Comparison of ENCODE assay signal across 15 mouse cellular contexts in genomic region chr10:14511904-14512663, GRCm38 (mm10). TPM values are rescaled to one million over a fixed set of nuclear protein-coding genes. Genes with fewer than 3 reads are reported as not detected.
A peak's percentile ranks its signal among the peaks of the same experiment; 100 is the strongest.
DNase-seq lines count a peak whose midpoint lies in the region; ATAC-seq and TF ChIP-seq lines count a peak whose summit lies in the region.
"Had no signal": no experiment of that assay in that cellular context is flagged by ENCODE, and none has a peak within 500 bp of the region (broad histone marks: within the 10 kb centered on the region; RNA-seq: fewer than 3 reads in every experiment).

No protein-coding gene starts in this region.

- peak; percentile 2 to 3 for DNase-seq in adrenal gland, postnatal 36 days
- DNase-seq in adrenal gland, postnatal 14 days: no peak
- peak; percentile 26 for DNase-seq in lung, postnatal 36 days
- no peak for DNase-seq in ovary, postnatal 36 days (ENCODE audit: low spot score)
- no peak for DNase-seq in thymus, postnatal 10 days (ENCODE audit: low spot score in 2 of 2)
- DNase-seq: cerebellum, adult 2 months; gastrocnemius, adult 2 months; kidney, adult 2 months; thymus, postnatal 14 days had no signal

- peak; percentile 65; the same call in 1 of the 2 replicates for ATAC-seq in forebrain, embryonic 12.5 days (ENCODE audit: low FRiP score)
- ATAC-seq in intestine, embryonic 16.5 days: no peak

- H3K4me3 ChIP-seq in C2C12 (ENCODE audit: insufficient read depth, poor library complexity, severe bottlenecking): no peak overlapping the region
- no peak overlapping the region for H3K4me3 ChIP-seq in forebrain, embryonic 12.5 days (replicated peaks)
- no peak overlapping the region for H3K4me3 ChIP-seq in intestine, embryonic 16.5 days (ENCODE audit: low read length)
- H3K4me3 ChIP-seq: gastrocnemius, adult 2 months; limb, embryonic 10.5 days; neural tube, embryonic 13.5 days had no signal

- no peak overlapping the region for H3K9ac ChIP-seq in forebrain, embryonic 12.5 days
- no peak overlapping the region for H3K9ac ChIP-seq in intestine, embryonic 16.5 days (ENCODE audit: low read depth, low read length)
- H3K9ac ChIP-seq: neural tube, embryonic 13.5 days had no signal

- no peaks in the 10 kb centered on the region for H3K36me3 ChIP-seq in C2C12 (ENCODE audit: control insufficient read depth, insufficient read depth)
- H3K36me3 ChIP-seq in forebrain, embryonic 12.5 days (replicated peaks): no peaks in the 10 kb centered on the region
- no peaks in the 10 kb centered on the region for H3K36me3 ChIP-seq in intestine, embryonic 16.5 days (ENCODE audit: control insufficient read depth, insufficient read depth, low read length)
- H3K36me3 ChIP-seq: limb, embryonic 10.5 days; neural tube, embryonic 13.5 days had no signal

- no peaks in the 10 kb centered on the region for H3K27me3 ChIP-seq in C2C12 (ENCODE audit: control insufficient read depth, insufficient read depth, insufficient read length)
- no peaks in the 10 kb centered on the region for H3K27me3 ChIP-seq in forebrain, embryonic 12.5 days
- no peaks in the 10 kb centered on the region for H3K27me3 ChIP-seq in intestine, embryonic 16.5 days (replicated peaks; ENCODE audit: control insufficient read depth, insufficient read depth, low read length)
- H3K27me3 ChIP-seq: neural tube, embryonic 13.5 days had no signal

- peaks cover 6% of the 10 kb centered on the region; the same call in 1 of the 2 replicates for H3K4me1 ChIP-seq in forebrain, embryonic 12.5 days
- no peaks in the 10 kb centered on the region for H3K4me1 ChIP-seq in intestine, embryonic 16.5 days (ENCODE audit: control insufficient read depth, insufficient read depth, low read length)
- H3K4me1 ChIP-seq: limb, embryonic 10.5 days; neural tube, embryonic 13.5 days had no signal

- no peaks in the 10 kb centered on the region for H3K79me3 ChIP-seq in C2C12 (ENCODE audit: low read depth)

- H3K4me2 ChIP-seq in forebrain, embryonic 12.5 days: no peak overlapping the region
- no peak overlapping the region for H3K4me2 ChIP-seq in intestine, embryonic 16.5 days (ENCODE audit: low read depth, low read length)
- H3K4me2 ChIP-seq: heart, embryonic 11.5 days; neural tube, embryonic 13.5 days had no signal

- H3ac ChIP-seq in C2C12 (ENCODE audit: control insufficient read depth, insufficient read length, low read depth): no peak overlapping the region

- H3K9me3 ChIP-seq in forebrain, embryonic 12.5 days: no peaks in the 10 kb centered on the region
- H3K9me3 ChIP-seq in intestine, embryonic 16.5 days (ENCODE audit: control insufficient read depth, low read length): no peaks in the 10 kb centered on the region
- H3K9me3 ChIP-seq: limb, embryonic 10.5 days; neural tube, embryonic 13.5 days had no signal

- 8% methylated on average over 2 of the region's 2 CpGs for WGBS in forebrain, embryonic 12.5 days
- WGBS in intestine, embryonic 16.5 days: 64% methylated on average over 2 of the region's 2 CpGs

- H3K79me2 ChIP-seq in C2C12 (ENCODE audit: control insufficient read depth, insufficient read depth): no peaks in the 10 kb centered on the region

- H3K27ac ChIP-seq in forebrain, embryonic 12.5 days: no peak overlapping the region
- no peak overlapping the region for H3K27ac ChIP-seq in intestine, embryonic 16.5 days (ENCODE audit: low read length)
- H3K27ac ChIP-seq: gastrocnemius, adult 2 months; limb, embryonic 10.5 days; neural tube, embryonic 13.5 days had no signal

- no peak for TF ChIP-seq CTCF in C2C12 (IDR thresholded peaks at IDR 0.05; ENCODE audit: control insufficient read depth, insufficient read depth, insufficient read length)

TF ChIP-seq in C2C12, 6 proteins besides CTCF, POLR2A, EP300 and RAD21:
- TF ChIP-seq MAX (IDR thresholded peaks at IDR 0.05) (no peak), FOSL1 (IDR thresholded peaks at IDR 0.05; ENCODE audit: insufficient read depth, low read length, poor library complexity, severe bottlenecking) (no peak), MYOD1 (IDR thresholded peaks at IDR 0.05; ENCODE audit: control insufficient read depth, insufficient read length, low read depth) (no peak), MYOG (IDR thresholded peaks at IDR 0.05; ENCODE audit: control insufficient read depth, extremely low read depth, insufficient read length) (no peak), USF1 (IDR thresholded peaks at IDR 0.05; ENCODE audit: low read depth) (no peak), CEBPB (IDR thresholded peaks at IDR 0.05; ENCODE audit: low read depth) (peak; percentile 17)

RNA-seq across cellular contexts. Expression of gene Adgrg6, which starts 33.4 kb away (rescaled TPM):
- 1 to 10 TPM; 1.4 to 1.5 TPM for total RNA-seq in adrenal gland, postnatal 36 days (2021)
- 2.2 and 2.4 TPM in 2 replicates for total RNA-seq in adrenal gland, postnatal 14 days (2021)
- 1.1 TPM for polyA plus RNA-seq in C2C12 (2012; fragmentation: generic; extraction: Trizol)
- 1.7 and 2.8 TPM in 2 replicates for polyA plus RNA-seq in forebrain, embryonic 12.5 days (2016; fragmentation: Nextera tagmentation; extraction: Ambion mirVana)
- 1.4 and 2.0 TPM in 2 replicates for polyA plus RNA-seq in intestine, embryonic 16.5 days (2015; fragmentation: Nextera tagmentation; extraction: Ambion mirVana)

Comparison
In these comparisons a context has a peak if more than half of its experiments do, and no peak if none do; other contexts are left out.
1. DNase-seq: peak in adrenal gland, postnatal 36 days (2 of 2) and lung, postnatal 36 days (single experiment); none in adrenal gland, postnatal 14 days (single experiment), ovary, postnatal 36 days (single experiment) and thymus, postnatal 10 days (0 of 2).